Mouse (Mus musculus): ENCODE measurements around the gene Fam213b. TPM values are rescaled to one million over a fixed set of nuclear protein-coding genes. Genes with fewer than 3 reads are reported as not detected.
A peak's percentile ranks its signal among the peaks of the same experiment; 100 is the strongest.

The Fam213b gene
- polyA plus RNA-seq (2015; fragmentation: Nextera tagmentation; extraction: Ambion mirVana): 64.2 and 67.1 TPM in 2 replicates

- no peaks in the 10 kb centered on the region for H3K27me3 ChIP-seq
These were observed at the start of gene Fam213b for GRCm38 (mm10) chr4:154898506-154899446. TSS of gene Fam213b (minus strand) at chr4:154899135.

GRCm38 (mm10) chr4:154948066-154948939 is 49.4 kb upstream of the Fam213b start:
- 39% methylated on average over 14 of the region's 14 CpGs for WGBS
- H3K4me1 ChIP-seq (replicated peaks): peaks cover 31% of the 10 kb centered on the region

More at GRCm38 (mm10) chr4:154898506-154899446, at the start of gene Fam213b:
- Histone ChIP-seq H3K36me3 (no peaks in the 10 kb centered on the region), H3K9ac (peak within 1 kb of the TSS; percentile 61), H3K4me1 (replicated peaks) (peaks cover 20% of the 10 kb centered on the region), H3K4me2 (peak within 1 kb of the TSS; percentile 85), H3K9me3 (no peaks in the 10 kb centered on the region), H3K4me3 (peak within 1 kb of the TSS; percentile 51), H3K27ac (replicated peaks) (peak within 1 kb of the TSS; percentile 67)
- peak; percentile 98 for ATAC-seq (ENCODE audit: low FRiP score, low read depth)
- under 1% methylated on average over 43 of the region's 43 CpGs for WGBS

GRCm38 (mm10) chr4:154946319-154946718 is 47.4 kb upstream of the Fam213b start:
- peak; percentile 88 for ATAC-seq (ENCODE audit: low FRiP score, low read depth)
- WGBS: 2% methylated on average over 8 of the region's 8 CpGs
- no peaks in the 10 kb centered on the region for H3K36me3 ChIP-seq
- H3K4me2 ChIP-seq: peak overlapping the region; percentile 58
- H3K4me1 ChIP-seq (replicated peaks): peaks cover 23% of the 10 kb centered on the region
- H3K9ac ChIP-seq: peak overlapping the region; percentile 32; the same call in 1 of the 2 replicates
- H3K27ac ChIP-seq (replicated peaks): peak overlapping the region; percentile 57
- H3K9me3 ChIP-seq: no peaks in the 10 kb centered on the region
- H3K4me3 ChIP-seq: peak overlapping the region; percentile 30
- H3K27me3 ChIP-seq: no peaks in the 10 kb centered on the region

More at GRCm38 (mm10) chr4:154948066-154948939, 49.4 kb upstream of the Fam213b start:
- Histone ChIP-seq H3K9me3 (no peaks in the 10 kb centered on the region), H3K27ac (replicated peaks) (peak overlapping the region; percentile 78), H3K9ac (no peak overlapping the region), H3K4me2 (peak overlapping the region; percentile 29), H3K36me3 (no peaks in the 10 kb centered on the region), H3K4me3 (no peak overlapping the region), H3K27me3 (peaks cover 6% of the 10 kb centered on the region; the same call in 1 of the 2 replicates)
- ATAC-seq (ENCODE audit: low FRiP score, low read depth): peak; percentile 78

- Histone ChIP-seq H3K27ac (replicated peaks) (no peak overlapping the region), H3K4me2 (no peak overlapping the region), H3K4me3 (no peak overlapping the region), H3K36me3 (no peaks in the 10 kb centered on the region), H3K9me3 (no peaks in the 10 kb centered on the region), H3K27me3 (no peaks in the 10 kb centered on the region), H3K9ac (no peak overlapping the region), H3K4me1 (replicated peaks) (peaks cover 19% of the 10 kb centered on the region)
- ATAC-seq (ENCODE audit: low FRiP score, low read depth): peak; percentile 61
- 7% methylated on average over 2 of the region's 2 CpGs for WGBS
These were observed 45.2 kb upstream of the Fam213b start for GRCm38 (mm10) chr4:154944121-154944590.

GRCm38 (mm10) chr4:154943323-154944039 is 44.5 kb upstream of the Fam213b start:
- no peaks in the 10 kb centered on the region for H3K36me3 ChIP-seq
- 92% methylated on average over 6 of the region's 6 CpGs for WGBS
- no peak for ATAC-seq (ENCODE audit: low FRiP score, low read depth)
- no peak overlapping the region for H3K4me2 ChIP-seq
- no peak overlapping the region for H3K27ac ChIP-seq (replicated peaks)
- H3K9ac ChIP-seq: no peak overlapping the region
- H3K9me3 ChIP-seq: no peaks in the 10 kb centered on the region
- H3K27me3 ChIP-seq: no peaks in the 10 kb centered on the region
- no peak overlapping the region for H3K4me3 ChIP-seq
- H3K4me1 ChIP-seq (replicated peaks): peaks cover 15% of the 10 kb centered on the region

GRCm38 (mm10) chr4:154942632-154943322 is 43.8 kb upstream of the Fam213b start:
- ATAC-seq (ENCODE audit: low FRiP score, low read depth): no peak
- Histone ChIP-seq H3K4me2 (no peak overlapping the region), H3K27me3 (no peaks in the 10 kb centered on the region), H3K9me3 (no peaks in the 10 kb centered on the region), H3K36me3 (no peaks in the 10 kb centered on the region), H3K27ac (replicated peaks) (no peak overlapping the region), H3K4me3 (no peak overlapping the region), H3K9ac (no peak overlapping the region), H3K4me1 (replicated peaks) (peaks cover 10% of the 10 kb centered on the region)
- WGBS: 86% methylated on average over 10 of the region's 10 CpGs

GRCm38 (mm10) chr4:154941831-154942230 is 42.9 kb upstream of the Fam213b start:
- Histone ChIP-seq H3K27me3 (no peaks in the 10 kb centered on the region), H3K9me3 (no peaks in the 10 kb centered on the region), H3K4me1 (replicated peaks) (peaks cover 10% of the 10 kb centered on the region), H3K27ac (replicated peaks) (no peak overlapping the region), H3K4me3 (no peak overlapping the region), H3K36me3 (no peaks in the 10 kb centered on the region), H3K4me2 (no peak overlapping the region), H3K9ac (no peak overlapping the region)
- no peak for ATAC-seq (ENCODE audit: low FRiP score, low read depth)
- WGBS: 91% methylated on average over 5 of the region's 5 CpGs

- no peak for ATAC-seq (ENCODE audit: low FRiP score, low read depth)
- no peak overlapping the region for H3K27ac ChIP-seq (replicated peaks)
- no peak overlapping the region for H3K4me2 ChIP-seq
- no peak overlapping the region for H3K9ac ChIP-seq
- no peaks in the 10 kb centered on the region for H3K4me1 ChIP-seq (replicated peaks)
- 90% methylated on average over 2 of the region's 2 CpGs for WGBS
- no peaks in the 10 kb centered on the region for H3K36me3 ChIP-seq
- no peaks in the 10 kb centered on the region for H3K9me3 ChIP-seq
- H3K27me3 ChIP-seq: no peaks in the 10 kb centered on the region
- H3K4me3 ChIP-seq: no peak overlapping the region
These were observed 41.2 kb upstream of the Fam213b start for GRCm38 (mm10) chr4:154940156-154940555.

- WGBS: 92% methylated on average over 1 of the region's 1 CpGs
- no peaks in the 10 kb centered on the region for H3K36me3 ChIP-seq
These were observed 38.8 kb upstream of the Fam213b start for GRCm38 (mm10) chr4:154937746-154938145.

GRCm38 (mm10) chr4:154936542-154937255 is 37.8 kb upstream of the Fam213b start:
- no peak overlapping the region for H3K27ac ChIP-seq (replicated peaks)
- no peak for ATAC-seq (ENCODE audit: low FRiP score, low read depth)
- H3K9me3 ChIP-seq: no peaks in the 10 kb centered on the region
- no peaks in the 10 kb centered on the region for H3K36me3 ChIP-seq
- 49% methylated on average over 8 of the region's 8 CpGs for WGBS
- H3K4me3 ChIP-seq: no peak overlapping the region
- no peaks in the 10 kb centered on the region; the same call in 1 of the 2 replicates for H3K4me1 ChIP-seq (replicated peaks)
- no peak overlapping the region for H3K4me2 ChIP-seq
- no peak overlapping the region for H3K9ac ChIP-seq
- H3K27me3 ChIP-seq: no peaks in the 10 kb centered on the region

More at GRCm38 (mm10) chr4:154937746-154938145, 38.8 kb upstream of the Fam213b start:
- Histone ChIP-seq H3K9me3 (no peaks in the 10 kb centered on the region), H3K27me3 (no peaks in the 10 kb centered on the region), H3K4me1 (replicated peaks) (no peaks in the 10 kb centered on the region; the same call in 1 of the 2 replicates), H3K27ac (replicated peaks) (no peak overlapping the region), H3K4me2 (no peak overlapping the region), H3K4me3 (no peak overlapping the region), H3K9ac (no peak overlapping the region)
- ATAC-seq (ENCODE audit: low FRiP score, low read depth): no peak
